Mouse (Mus musculus): ENCODE data around the gene Grid1.

The Grid1 gene

GRCm38 (mm10) chr14:34819919-34820652, at the start of gene Grid1:
Grid1 (plus strand) TSS chr14:34820108.
- DNase-seq (ENCODE audit: low spot score in 2 of 2), result peak in 1 of 2 experiments; percentile 61

DNA sequence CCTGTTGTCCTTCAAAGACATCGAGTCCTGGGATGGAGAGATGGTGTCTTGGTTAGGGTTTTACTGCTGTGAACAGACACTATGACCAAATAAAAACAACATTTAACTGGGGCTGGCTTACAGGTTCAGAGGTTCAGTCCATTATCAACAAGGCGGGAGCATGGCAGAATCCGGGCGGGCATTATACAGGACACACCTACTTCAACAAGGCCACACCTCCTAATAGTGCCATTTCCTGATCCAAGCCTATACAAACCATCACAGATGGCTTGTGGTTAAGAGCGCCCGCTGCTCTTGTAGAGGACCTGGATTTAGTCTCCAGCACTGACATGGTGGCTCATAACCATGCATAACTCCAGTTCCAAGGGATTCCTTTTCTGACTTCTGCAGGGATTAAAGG, 49.4 kb upstream of the Grid1 start:
- DNase-seq (ENCODE audit: low spot score in 2 of 2), result no peak

GRCm38 (mm10) chr14:34771601-34772000, 48.3 kb upstream of the Grid1 start:
- no peak for DNase-seq (ENCODE audit: low spot score in 2 of 2)

GRCm38 (mm10) chr14:34772132-34772531, 47.8 kb upstream of the Grid1 start:
- no peak for DNase-seq (ENCODE audit: low spot score in 2 of 2)

- no peak for DNase-seq (ENCODE audit: low spot score in 2 of 2)
Observed at GRCm38 (mm10) chr14:34773681-34774080, 46.2 kb upstream of the Grid1 start.

DNA sequence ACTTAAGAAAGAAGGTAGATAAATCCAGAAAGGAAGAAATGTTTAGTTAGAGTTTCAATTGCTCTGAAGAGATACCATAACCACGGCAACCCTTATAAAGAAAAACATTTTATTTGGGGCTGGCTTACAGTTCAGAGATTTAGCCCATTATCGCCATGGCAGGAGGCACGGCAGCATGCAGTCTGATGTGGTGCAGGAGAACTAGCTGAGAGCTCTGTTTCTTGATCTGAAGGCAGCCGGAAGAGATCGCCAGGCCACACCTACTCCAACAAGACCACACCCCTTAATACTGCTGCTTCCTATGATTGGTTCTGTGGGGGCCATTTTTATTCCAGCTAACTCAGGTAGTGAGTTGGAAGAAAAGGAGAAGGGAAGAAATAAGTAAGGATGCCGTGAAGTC, 45.7 kb upstream of the Grid1 start:
- DNase-seq (ENCODE audit: low spot score in 2 of 2), result no peak

DNA sequence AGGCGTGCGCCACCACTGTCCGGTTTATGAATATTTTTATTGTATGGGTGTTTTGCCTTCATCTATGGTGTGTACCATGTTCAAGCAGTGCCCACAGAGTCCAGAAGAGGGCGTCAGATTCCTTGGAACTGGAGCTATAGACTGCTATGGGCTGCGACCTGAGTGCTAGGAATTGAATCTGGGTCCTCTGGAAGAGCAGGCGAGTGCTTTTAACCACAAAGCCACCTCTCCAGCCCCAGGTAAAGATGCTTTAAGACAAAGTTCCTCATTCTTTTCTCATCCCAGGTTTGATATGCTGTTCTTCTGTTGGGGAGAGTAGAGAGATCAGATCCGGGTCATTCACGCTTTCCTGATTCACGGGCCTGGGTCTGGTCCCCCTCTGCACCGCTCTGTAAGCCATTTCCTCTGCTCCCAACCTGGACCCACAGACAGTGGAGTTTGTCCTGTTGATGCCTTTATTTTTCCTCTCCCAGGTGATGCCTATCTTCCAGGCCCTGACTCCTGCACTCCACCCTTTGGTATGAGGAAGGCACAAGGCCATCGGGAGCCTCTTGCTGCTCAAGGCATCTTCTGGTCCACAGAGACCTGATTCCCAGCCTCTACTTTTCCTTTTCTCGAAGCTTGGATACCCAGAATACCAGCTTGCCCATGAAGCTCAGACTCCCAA, 43.1 kb upstream of the Grid1 start:
- no peak for DNase-seq (ENCODE audit: low spot score in 2 of 2)

GRCm38 (mm10) chr14:34777810-34778209, 42.1 kb upstream of the Grid1 start:
- DNase-seq (ENCODE audit: low spot score in 2 of 2), result peak in 1 of 2 experiments; percentile 36

- DNase-seq (ENCODE audit: low spot score in 2 of 2), result no peak
Observed at GRCm38 (mm10) chr14:34778760-34779159, 41.1 kb upstream of the Grid1 start.

- DNase-seq (ENCODE audit: low spot score in 2 of 2), result no peak
Observed at GRCm38 (mm10) chr14:34793406-34794037, 26.4 kb upstream of the Grid1 start.

DNA sequence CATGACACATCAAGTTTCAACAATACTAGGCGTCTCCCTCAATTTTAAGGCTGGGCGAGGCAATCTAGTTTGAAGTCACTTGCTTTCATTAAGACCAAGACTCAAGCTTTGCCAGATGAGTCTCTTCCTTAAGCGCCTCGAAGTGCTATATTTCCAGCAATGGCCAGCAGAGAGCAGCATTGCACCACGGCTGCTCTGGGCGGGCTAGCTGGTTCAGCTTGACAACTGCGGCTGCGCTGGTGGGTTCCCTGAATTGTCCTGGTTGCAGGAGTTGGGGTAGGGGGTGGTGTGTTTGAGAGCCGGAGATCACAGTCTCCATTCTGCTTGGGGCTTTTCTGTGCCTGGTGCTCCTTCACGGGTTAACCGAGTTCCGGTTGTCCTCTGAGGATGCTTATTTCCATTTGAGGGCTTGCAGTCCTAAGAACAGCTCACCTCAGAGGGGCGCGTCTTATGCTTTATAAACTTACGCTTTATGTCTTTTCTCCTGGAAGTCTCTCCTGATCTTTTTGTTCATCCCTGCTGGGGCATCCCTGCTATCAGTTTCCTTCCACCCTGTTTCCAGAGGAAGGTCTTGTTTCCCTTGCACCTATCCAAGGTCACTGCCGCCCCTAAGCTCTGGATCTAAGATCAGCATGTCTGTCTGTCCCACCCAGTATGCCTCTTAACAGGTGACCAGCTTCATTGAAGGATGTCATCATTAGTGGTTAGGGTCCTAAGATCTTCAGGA, 9.0 kb upstream of the Grid1 start:
- peak in 1 of 2 experiments; percentile 85 for DNase-seq (ENCODE audit: low spot score in 2 of 2)

- DNase-seq (ENCODE audit: low spot score in 2 of 2), result no peak
Observed at GRCm38 (mm10) chr14:34811490-34811808, 8.5 kb upstream of the Grid1 start.

GRCm38 (mm10) chr14:34816301-34816700, 3.6 kb upstream of the Grid1 start:
- no peak for DNase-seq (ENCODE audit: low spot score in 2 of 2)

GRCm38 (mm10) chr14:34818387-34818980, 1.4 kb upstream of the Grid1 start:
- DNase-seq (ENCODE audit: low spot score in 2 of 2), result peak in 1 of 2 experiments; percentile 10

DNA sequence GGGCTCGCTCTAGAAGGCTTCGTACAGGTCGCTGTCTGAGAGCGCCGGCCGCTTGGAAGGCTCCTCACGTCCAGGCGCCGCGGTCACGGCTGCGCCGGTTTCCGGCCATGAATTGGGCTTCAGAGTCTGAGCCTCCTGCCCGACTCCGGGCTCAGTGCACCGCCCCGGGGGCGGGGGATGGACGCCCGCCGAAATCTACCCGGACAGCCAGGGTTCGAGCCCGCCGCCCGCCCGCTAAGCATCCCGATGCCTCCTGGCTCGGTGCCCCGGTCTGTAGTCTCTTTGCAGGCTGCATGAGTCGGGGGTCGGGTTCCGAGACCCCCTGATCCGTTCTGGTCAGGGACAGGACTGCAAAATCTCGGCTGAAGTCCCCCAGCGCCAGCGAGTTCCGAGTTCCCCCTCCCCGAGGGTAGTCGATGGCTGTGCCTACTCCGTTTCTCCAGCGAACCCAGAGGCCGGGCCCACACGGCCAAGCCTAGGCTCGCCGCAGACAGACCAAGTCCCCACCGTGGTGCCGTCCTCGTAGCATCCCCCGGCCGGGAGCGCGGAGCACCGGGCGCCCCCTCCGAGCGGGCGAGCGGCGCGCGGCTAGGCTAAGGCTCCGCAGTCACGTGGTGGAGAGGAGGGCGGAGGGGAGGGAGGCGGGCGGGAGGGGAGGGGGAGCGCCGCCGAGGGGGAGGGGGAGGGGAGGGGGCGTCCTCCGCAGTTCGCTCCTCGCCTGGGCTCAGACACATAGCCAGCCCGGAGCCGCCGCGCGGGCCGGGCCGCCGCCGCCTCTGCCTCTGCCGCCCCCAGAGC, 588 bp upstream of the Grid1 start:
- peak; percentile 58 to 64 for DNase-seq (ENCODE audit: low spot score in 2 of 2)

DNA sequence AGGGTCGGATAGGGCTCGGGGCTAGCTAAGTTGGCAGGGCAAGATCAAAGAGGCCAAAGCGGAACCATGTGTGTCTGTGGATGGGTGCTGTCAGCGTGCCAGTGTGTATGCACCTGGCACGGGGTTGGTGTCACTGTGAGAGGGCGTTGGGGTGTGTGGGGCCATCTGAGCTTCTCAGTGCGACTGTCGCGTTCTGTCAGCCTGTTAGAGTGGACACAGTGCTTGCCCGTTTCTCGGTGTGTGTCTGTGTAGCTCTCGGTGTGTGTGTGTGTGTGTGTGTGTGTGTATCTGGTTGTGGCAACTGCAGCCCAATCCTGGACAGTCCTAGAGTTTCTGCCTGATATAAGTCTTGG, 721 bp downstream of the Grid1 start:
- DNase-seq (ENCODE audit: low spot score in 2 of 2), result no peak

DNA sequence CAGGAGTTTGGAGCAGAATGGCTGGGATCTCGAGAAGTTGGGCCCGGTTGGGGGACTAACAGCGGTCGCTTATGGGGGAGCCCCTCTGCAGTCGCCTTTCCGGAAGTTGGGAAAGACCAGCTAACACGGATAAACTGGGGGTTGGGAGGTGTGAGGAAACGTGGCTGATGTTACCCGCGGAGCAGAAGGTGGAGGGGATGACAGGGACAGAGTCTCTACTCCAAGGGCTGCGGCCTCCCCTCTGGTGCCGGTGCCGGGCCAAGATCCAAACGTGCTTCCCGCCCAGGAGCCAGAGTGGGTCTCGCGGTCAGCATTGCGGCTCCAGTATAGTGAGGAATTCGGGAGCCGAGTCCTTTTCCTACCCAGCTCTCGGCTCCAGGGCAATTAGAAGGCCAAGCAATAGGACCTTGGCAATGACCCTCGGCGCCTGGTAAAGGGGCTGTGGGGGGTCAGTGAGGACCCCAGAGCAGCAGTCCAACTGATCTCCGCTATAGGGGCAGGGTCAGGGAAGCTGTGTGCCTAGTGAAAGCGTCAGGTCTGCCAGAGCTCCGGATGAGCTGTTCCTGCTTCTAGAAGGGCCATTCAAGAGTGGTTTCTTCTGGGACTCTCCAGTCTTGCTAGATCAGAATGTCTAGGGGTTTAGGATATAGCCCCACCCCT, 1.4 kb downstream of the Grid1 start:
- DNase-seq (ENCODE audit: low spot score in 2 of 2), result peak in 1 of 2 experiments; percentile 22

DNA sequence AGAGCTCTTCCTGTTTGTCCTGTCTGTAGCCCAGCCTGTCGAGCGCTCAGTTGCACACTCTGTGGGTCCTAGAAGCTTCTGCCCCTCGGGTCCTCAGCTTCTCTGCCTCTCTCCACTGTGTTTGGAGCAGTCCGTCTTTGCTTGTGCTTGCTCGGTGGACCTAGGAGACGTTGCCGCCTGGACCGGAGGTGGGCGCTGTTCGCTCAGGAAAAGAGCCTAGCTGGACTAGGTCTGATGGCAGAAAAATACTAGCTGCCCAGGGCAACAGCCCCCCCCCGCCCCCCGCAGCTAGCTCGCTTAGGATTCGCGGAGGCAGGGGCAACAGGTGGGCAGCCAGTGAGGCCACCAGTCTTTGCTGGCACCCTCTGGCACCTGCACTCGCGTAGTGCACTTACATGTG, 3.2 kb downstream of the Grid1 start:
- DNase-seq (ENCODE audit: low spot score in 2 of 2), result peak in 1 of 2 experiments; percentile 77

GRCm38 (mm10) chr14:34824186-34824585, 4.3 kb downstream of the Grid1 start:
- no peak for DNase-seq (ENCODE audit: low spot score in 2 of 2)

DNA sequence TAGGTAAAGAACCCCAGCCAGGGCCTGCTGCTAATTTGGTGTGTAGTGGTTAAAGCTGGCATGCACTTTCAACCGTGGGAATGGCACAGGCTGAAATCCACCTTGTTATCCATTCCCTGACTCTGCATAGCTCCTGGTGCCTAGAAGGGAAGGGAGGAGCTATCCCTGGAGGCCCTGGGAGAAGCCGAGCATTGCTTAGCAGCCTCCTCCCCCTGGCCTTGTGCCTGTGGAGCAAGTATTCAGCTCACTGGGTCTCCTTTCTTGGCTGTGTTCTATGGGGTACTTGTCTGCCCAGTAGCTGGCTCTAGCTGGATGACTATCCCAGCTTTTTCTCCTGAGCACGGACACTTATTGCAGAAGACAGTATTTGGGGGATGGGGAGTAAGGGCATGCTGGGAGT, 6.0 kb downstream of the Grid1 start:
- DNase-seq (ENCODE audit: low spot score in 2 of 2), result peak in 1 of 2 experiments; percentile 48

DNA sequence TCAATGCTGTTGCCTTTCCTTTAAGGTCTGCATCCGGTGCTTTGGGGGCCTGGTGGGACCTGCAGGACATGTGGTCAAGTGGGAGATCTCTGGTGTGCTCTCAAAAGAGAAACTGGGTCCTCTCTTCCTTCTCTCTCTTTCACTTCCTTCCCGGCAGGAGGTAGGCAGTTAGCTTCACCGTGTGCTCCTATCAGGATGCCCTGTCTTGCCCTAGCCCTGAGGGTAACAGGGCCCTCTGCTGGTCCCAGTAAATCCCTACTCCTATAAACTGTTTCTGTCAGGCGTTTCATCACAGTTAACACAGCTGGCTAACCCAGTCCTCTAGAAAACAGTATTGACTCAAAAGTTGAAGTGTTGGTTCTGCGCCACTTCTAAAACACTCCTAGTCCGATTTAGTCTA, 9.9 kb downstream of the Grid1 start:
- no peak for DNase-seq (ENCODE audit: low spot score in 2 of 2)

All from frontal cortex, postnatal 10 days (tissue).